Mouse (Mus musculus): Measurements from ENCODE around the gene Sox2.

Sox2 gene

DNA sequence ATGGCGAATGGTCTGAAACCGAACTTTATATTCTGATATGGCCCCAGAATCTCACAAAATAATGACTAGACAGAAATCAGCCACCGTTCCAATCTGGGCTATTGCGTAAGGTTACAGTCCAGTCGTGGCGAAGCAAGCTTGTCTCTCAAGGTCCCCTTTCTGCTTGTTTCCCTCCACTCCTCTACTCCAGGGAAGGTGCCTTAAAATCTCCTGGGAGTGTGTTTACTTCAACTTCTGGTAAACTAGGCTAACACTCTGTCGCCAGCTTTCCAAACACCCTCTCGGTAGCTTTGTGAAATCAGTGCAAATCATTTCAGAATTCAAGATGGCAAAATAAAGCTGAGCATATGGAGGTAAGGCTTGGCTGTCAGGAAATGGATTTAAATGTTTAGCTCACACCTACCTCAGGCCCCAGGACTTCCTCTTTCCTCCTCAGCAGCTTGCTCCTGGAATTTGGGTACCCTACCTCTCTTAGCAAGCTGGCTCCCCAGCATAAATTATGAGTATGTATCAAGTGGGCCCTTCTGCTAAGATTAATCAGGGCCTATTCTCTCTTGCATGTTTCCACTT lies 8.8 kb downstream of the Sox2 start:
- no peak for DNase-seq (ENCODE audit: low read depth in 2 of 2, low spot score in 2 of 2)

- no peak for DNase-seq (ENCODE audit: low read depth in 2 of 2, low spot score in 2 of 2)
These were observed 9.7 kb downstream of the Sox2 start for GRCm38 (mm10) chr3:34659861-34660260.

- no peak for DNase-seq (ENCODE audit: low read depth in 2 of 2, low spot score in 2 of 2)
These were observed 10.5 kb downstream of the Sox2 start for GRCm38 (mm10) chr3:34660542-34661290.

DNA sequence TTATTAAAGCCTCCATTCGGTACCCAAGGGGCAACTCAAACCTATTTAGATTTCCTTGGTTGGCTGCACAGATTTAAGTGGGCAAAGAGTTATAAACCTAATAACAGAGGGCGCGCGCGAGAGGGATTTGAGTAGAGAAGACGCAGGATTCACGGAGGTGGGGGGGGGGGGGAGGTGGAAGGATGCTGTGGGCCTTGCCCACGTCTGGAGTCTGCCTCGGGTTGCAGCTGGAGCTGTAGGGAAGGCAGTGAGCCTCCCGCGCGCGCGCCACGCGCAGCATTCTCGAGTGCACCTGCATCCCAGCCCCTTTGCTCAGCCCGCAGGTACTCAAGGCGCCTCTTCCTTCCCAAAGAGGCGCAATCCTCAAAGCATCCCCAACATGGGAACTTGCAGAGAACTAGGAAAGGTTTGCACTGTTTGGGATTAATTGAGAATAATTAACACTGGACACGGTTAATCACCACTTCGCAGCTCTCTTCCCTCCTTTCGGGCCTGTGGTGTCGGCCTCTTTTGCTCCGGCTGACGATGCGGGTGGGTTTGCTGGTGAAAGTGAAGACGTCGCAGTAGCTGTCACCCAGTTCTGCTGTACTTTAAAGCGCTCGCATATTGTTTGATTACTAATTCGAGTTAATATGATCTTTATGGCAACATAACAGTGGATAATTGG lies 11.3 kb downstream of the Sox2 start:
- no peak for DNase-seq (ENCODE audit: low read depth in 2 of 2, low spot score in 2 of 2)

DNA sequence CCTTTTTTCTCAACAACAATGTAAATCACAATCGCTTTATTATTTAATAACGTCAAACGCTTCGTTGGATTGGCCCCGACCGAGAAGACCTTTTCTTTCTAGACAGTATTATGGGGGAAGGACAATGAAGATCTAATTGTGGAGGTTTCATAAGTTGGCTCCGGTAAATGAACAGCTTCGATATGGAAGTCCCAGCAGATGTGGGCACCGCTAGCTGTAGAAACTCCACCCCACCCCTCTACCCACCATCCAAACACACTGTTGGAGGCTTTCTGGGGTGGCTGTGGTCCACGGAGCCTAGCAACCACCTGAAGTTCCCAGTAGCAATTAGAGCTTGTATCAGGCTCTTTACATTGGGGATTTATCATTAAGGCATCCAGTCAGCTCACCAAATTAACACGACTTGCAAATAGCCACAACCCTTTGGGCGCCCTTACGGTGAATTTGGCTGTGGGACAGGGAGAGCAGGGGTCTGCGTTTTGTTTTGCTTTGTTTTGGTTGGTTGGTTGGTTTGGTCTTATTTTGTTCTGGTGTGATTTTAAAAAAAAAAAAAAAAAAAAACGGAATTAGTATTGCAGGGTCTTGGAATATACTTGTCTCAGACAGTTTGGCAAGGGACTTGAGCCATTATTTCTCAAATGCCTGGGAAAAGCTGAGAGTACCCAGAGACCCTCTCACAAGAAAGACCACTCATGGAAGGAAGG lies 12.0 kb downstream of the Sox2 start:
- DNase-seq (ENCODE audit: low read depth in 2 of 2, low spot score in 2 of 2), result no peak

DNA sequence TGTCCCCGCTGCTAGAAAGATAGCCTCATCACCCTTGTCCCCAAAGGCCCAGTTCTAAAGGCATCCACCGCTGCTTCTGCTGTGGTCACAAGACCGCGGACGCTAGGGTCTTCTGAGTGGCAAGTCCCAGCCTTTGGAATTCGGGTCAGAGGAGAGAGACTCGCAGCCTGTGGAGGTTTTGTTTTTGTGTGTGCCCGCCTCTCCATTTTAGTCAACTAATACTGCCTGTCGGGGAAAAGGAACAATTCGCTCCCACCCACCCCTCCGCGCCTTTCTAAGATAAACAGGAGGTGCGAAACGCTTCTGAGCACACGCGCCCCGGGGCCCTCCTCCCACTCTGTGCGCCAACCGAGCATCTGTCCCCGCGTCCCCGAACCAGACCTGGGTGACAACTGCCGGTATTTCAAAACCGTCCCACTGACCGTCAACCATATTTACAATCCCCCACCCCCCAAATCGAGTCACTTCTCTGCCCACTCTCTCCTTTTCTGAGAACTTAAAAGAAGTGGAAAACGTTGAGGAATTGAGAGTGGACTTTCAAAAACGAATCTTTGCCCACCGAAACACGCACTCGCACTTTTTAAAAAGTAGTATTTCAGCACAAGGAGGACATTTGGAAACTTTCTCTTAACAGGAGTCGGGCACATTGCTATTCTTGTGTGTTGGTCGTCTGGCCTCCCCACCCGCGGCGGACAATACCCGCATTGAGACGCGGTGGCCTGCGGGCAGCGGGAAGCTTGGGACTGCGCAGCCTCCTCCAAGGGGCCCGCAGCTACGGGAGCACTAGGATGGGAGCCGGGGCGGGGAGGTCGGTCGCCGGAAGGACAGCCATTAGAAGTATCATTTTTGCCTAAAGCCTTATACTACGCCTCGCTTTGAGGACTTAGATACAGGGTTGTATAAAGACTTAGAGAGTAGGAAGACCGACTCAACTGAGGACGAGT lies 12.8 kb downstream of the Sox2 start:
- no peak for DNase-seq (ENCODE audit: low read depth in 2 of 2, low spot score in 2 of 2)

- no peak for DNase-seq (ENCODE audit: low read depth in 2 of 2, low spot score in 2 of 2)
These were observed 13.8 kb downstream of the Sox2 start for GRCm38 (mm10) chr3:34663701-34664635.

GRCm38 (mm10) chr3:34664636-34665531 lies 14.7 kb downstream of the Sox2 start:
- no peak for DNase-seq (ENCODE audit: low read depth in 2 of 2, low spot score in 2 of 2)

DNA sequence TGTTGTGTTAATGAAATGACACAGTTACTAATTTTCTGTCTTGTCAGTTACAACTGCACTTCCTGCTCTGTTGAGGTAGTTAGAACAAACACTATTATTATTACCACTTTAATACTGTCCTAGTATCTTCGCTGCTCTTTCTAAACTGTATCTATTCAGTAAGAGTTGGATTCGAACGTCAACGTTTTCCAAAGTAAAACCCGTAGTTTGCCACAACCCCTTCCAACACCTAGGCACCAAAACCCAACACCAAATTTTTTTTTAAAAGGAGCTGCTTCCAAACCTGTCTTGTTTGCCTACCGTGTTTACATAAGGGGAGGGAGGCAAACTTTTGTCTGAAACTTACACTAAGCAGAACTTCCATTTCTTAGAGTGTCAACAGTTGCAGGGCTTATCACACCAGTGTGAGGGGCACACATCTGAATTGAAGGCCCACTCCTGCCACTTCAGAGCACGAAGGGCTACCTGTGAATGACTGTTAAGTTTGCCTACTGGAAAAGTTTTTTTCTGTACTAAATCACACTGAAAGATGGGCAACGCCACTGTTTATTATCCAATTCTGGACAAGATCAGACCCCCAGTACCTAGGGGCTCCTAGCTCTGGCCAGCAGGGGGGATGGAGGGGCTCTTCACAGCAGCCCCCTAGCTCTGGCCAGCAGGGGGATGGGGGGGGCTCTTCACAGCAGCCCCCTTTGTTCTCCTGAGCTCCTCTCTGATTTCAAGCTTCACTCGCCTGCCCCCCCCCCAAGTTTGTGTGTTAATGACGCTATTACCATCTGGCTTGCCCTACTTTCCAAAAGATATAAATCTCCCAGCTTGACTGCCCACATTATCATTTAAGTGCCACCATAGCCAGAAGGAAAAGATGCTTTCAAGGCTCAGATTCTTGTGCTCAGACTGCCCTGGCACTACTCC lies 15.8 kb downstream of the Sox2 start:
- no peak for DNase-seq (ENCODE audit: low read depth in 2 of 2, low spot score in 2 of 2)

DNA sequence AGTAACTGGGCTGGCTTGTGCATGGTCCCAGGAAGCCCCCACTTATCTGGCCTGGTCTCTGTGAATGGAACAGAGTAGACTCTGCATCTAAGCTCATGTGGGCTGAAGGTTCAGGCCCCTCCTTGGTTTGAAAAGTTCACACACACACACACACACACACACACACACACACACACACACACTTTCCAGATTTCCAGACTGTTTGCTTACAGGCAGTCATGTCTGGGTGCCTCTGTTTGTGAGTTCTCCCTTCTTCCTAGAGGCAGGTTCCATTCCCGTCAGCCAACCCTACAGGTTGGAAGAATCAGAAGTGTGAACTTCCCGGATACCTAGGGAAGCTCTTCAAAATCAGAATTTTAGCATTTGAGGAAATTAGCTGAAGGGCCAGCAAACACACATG lies 17.0 kb downstream of the Sox2 start:
- DNase-seq (ENCODE audit: low read depth in 2 of 2, low spot score in 2 of 2), result no peak

DNA sequence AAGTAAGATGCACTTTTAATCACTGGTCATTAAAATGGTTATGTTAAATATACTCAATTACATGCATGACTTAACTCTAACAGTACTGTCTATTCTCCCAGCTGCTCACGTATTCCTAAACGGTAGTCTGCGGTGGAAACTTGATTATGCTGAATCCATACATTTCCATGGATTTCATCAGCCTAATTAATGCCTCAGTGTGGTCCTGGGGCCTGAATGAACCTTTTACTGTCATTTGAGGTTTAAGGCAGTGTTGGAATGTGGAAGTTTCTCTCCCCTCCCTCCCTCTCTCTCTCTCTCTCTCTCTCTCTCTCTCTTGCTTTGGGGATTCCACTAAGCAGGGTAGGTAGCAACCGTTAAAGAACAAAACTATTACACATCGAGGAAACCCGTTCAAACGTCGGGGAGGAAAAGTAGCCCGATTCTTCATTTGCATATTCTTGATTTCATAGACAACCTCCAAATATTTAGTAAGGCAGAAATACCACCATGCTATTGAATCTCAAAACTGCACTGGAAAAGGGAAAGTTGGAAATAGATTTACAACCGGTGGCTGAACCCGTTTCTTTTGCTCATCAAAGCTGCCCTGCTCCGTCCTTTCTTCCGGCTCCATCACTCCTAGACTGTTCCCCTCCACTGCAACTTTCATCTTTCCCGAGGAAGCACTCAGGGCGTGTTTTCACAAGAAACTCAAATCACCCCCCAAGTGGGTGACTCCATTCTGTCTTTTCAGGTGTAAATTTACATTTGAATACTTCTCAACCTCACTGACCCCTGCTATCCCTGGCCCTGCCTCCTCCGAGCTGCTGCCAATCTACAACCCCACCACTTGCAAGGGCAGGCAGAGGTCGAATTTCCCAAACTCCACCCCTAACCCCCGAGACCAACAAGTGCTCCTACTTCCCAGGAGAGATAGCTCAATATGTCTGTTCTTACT lies 17.9 kb downstream of the Sox2 start:
- DNase-seq (ENCODE audit: low read depth in 2 of 2, low spot score in 2 of 2), result no peak

DNA sequence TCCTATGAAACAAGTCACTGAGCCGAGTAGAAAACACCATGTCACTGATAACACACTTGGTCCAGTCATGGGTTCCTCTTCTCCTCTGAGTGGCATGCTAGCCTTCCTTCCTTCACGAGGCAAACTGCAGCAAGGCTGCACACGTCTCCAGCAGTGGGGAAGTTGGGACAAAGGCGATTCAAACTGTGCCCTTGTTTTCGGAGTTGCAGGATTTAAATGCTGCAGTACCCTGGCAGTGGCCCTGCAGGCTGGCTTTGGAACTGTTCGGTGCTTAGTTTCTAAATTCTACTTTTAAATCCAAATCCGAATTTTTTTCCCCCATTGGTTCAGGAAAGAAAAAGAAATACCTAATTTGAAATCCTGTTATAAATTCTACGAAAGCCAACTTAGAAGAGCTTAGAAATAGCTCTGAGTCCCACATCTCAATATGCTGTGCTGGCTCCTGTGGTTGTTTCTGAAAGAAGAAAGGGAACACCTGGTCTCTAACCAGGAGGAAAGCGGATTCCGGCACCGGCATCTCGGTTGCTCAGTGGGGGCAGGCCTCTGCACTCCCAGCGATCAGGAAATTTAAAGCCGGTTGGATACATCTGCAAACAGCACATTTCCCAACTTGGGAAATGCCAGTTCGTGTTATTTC lies 20.9 kb downstream of the Sox2 start:
- DNase-seq (ENCODE audit: low read depth in 2 of 2, low spot score in 2 of 2), result no peak

GRCm38 (mm10) chr3:34678840-34679239 lies 28.6 kb downstream of the Sox2 start:
- DNase-seq (ENCODE audit: low read depth in 2 of 2, low spot score in 2 of 2), result no peak

GRCm38 (mm10) chr3:34679439-34679838 lies 29.2 kb downstream of the Sox2 start:
- no peak for DNase-seq (ENCODE audit: low read depth in 2 of 2, low spot score in 2 of 2)

DNA sequence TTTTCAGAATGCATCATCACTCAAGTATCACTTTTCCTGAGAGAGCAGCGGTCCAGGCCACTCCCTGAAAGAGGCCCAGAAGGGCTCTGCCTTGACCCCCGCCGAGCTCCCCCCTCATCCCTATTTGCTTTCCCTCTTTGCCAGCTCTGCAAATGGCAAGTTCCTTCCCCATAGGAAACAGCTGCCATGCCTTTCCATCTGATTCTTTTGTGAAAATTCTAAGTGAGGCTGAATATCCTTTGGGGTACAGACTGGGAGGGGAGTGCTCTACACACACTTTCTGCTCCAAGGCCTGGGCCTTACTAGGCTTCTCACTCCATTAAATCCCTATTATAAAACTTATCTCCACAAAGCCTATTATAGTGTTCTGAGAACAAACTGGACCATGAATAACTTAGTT lies 29.7 kb downstream of the Sox2 start:
- no peak for DNase-seq (ENCODE audit: low read depth in 2 of 2, low spot score in 2 of 2)

DNA sequence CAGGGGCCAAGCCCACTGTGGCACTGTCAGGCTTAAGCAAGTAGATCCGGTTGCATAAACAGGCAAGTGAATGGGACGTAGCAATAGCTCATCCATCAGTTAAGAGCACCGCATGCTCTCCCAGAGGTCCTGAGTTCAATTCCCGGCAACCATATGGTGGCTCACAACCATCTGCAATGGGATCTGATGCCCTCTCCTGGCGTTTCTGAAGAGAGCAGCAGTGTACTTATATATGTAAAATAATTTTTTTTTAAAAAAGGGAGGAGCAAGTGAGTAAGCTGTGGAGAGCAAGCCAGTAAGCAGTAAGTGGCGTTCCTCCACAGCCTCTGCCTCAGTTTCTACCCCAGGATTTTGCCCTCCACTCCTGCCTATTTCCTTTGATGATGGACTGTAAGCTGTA lies 37.9 kb downstream of the Sox2 start:
- no peak for DNase-seq (ENCODE audit: low read depth in 2 of 2, low spot score in 2 of 2)

Measured in CD8-positive naive resting alpha-beta T cell, adult 2 months (primary cell).